Mouse (Mus musculus): ENCODE measurements around the gene Nme3. TPM values are rescaled to one million over a fixed set of nuclear protein-coding genes. Genes with fewer than 3 reads are reported as not detected.

Nme3 gene
- polyA plus RNA-seq, 1 experiment from 2014 or later: 69.6 TPM

Other genes with a start within 250 kb of the Nme3 start
- gene Slc9a3r2, start 246.2 kb upstream of the Nme3 start, polyA plus RNA-seq (2015; fragmentation: Nextera tagmentation; extraction: Ambion mirVana): 26.7 and 27.6 TPM in 2 replicates
- gene Npw, start 238.0 kb upstream of the Nme3 start, polyA plus RNA-seq (2015; fragmentation: Nextera tagmentation; extraction: Ambion mirVana): not detected in 2 replicates
- 19.1 and 20.9 TPM in 2 replicates for gene Zfp598, start 226.8 kb upstream of the Nme3 start, polyA plus RNA-seq (2015; fragmentation: Nextera tagmentation; extraction: Ambion mirVana)
- gene Syngr3, start 206.5 kb upstream of the Nme3 start, polyA plus RNA-seq (2015; fragmentation: Nextera tagmentation; extraction: Ambion mirVana): 134 and 145 TPM in 2 replicates
- 38.7 TPM in 2 replicates for gene Gfer, start 200.3 kb upstream of the Nme3 start, polyA plus RNA-seq (2015; fragmentation: Nextera tagmentation; extraction: Ambion mirVana)
- 1.4 and 2.0 TPM in 2 replicates for gene Noxo1, start 200.3 kb upstream of the Nme3 start, polyA plus RNA-seq (2015; fragmentation: Nextera tagmentation; extraction: Ambion mirVana)
- gene Tbl3, start 188.8 kb upstream of the Nme3 start, polyA plus RNA-seq (2015; fragmentation: Nextera tagmentation; extraction: Ambion mirVana): 79.5 and 83.9 TPM in 2 replicates
- not detected in 2 replicates for gene Rnf151, start 178.4 kb upstream of the Nme3 start, polyA plus RNA-seq (2015; fragmentation: Nextera tagmentation; extraction: Ambion mirVana)
- 816 and 846 TPM in 2 replicates for gene Rps2, start 178.4 kb upstream of the Nme3 start, polyA plus RNA-seq (2015; fragmentation: Nextera tagmentation; extraction: Ambion mirVana)
- 249 and 261 TPM in 2 replicates for gene Ndufb10, start 172.0 kb upstream of the Nme3 start, polyA plus RNA-seq (2015; fragmentation: Nextera tagmentation; extraction: Ambion mirVana)
- gene Rpl3l, start 168.7 kb upstream of the Nme3 start, polyA plus RNA-seq (2015; fragmentation: Nextera tagmentation; extraction: Ambion mirVana): not detected in 2 replicates
- 20.5 and 22.5 TPM in 2 replicates for gene Msrb1, start 159.9 kb upstream of the Nme3 start, polyA plus RNA-seq (2015; fragmentation: Nextera tagmentation; extraction: Ambion mirVana)
- not detected in 2 replicates for gene Hs3st6, start 143.5 kb upstream of the Nme3 start, polyA plus RNA-seq (2015; fragmentation: Nextera tagmentation; extraction: Ambion mirVana)
- gene Meiob, start 92.2 kb upstream of the Nme3 start, polyA plus RNA-seq (2015; fragmentation: Nextera tagmentation; extraction: Ambion mirVana): not detected in 2 replicates
- gene Hagh, start 56.4 kb upstream of the Nme3 start, polyA plus RNA-seq (2015; fragmentation: Nextera tagmentation; extraction: Ambion mirVana): 45.1 and 45.7 TPM in 2 replicates
- gene Fahd1, start 46.1 kb upstream of the Nme3 start, polyA plus RNA-seq (2015; fragmentation: Nextera tagmentation; extraction: Ambion mirVana): 16.0 and 16.8 TPM in 2 replicates
- 0.11 TPM in 1 of 2 replicates, not detected in the other for gene Igfals, start 30.5 kb upstream of the Nme3 start, polyA plus RNA-seq (2015; fragmentation: Nextera tagmentation; extraction: Ambion mirVana)
- 73.2 and 74.2 TPM in 2 replicates for gene Nubp2, start 10.2 kb upstream of the Nme3 start, polyA plus RNA-seq (2015; fragmentation: Nextera tagmentation; extraction: Ambion mirVana)
- gene Spsb3, start 9.9 kb upstream of the Nme3 start, polyA plus RNA-seq (2015; fragmentation: Nextera tagmentation; extraction: Ambion mirVana): 81.5 and 82.5 TPM in 2 replicates
- 32.8 and 34.6 TPM in 2 replicates for gene Eme2, start 1.4 kb upstream of the Nme3 start, polyA plus RNA-seq (2015; fragmentation: Nextera tagmentation; extraction: Ambion mirVana)
- gene Mrps34, start 1.4 kb upstream of the Nme3 start, polyA plus RNA-seq (2015; fragmentation: Nextera tagmentation; extraction: Ambion mirVana): 77.6 and 82.2 TPM in 2 replicates
- gene Mapk8ip3, start 40.5 kb downstream of the Nme3 start, polyA plus RNA-seq (2015; fragmentation: Nextera tagmentation; extraction: Ambion mirVana): 89.4 and 90.6 TPM in 2 replicates
- 101 and 114 TPM in 2 replicates for gene Jpt2, start 64.2 kb downstream of the Nme3 start, polyA plus RNA-seq (2015; fragmentation: Nextera tagmentation; extraction: Ambion mirVana)
- gene Cramp1l, start 119.3 kb downstream of the Nme3 start, polyA plus RNA-seq (2015; fragmentation: Nextera tagmentation; extraction: Ambion mirVana): 7.6 and 8.5 TPM in 2 replicates
- gene Ift140, start 119.6 kb downstream of the Nme3 start, polyA plus RNA-seq (2015; fragmentation: Nextera tagmentation; extraction: Ambion mirVana): 24.0 and 25.4 TPM in 2 replicates
- gene Tmem204, start 187.1 kb downstream of the Nme3 start, polyA plus RNA-seq (2015; fragmentation: Nextera tagmentation; extraction: Ambion mirVana): 10.5 and 11.5 TPM in 2 replicates
- gene Telo2, start 219.5 kb downstream of the Nme3 start, polyA plus RNA-seq (2015; fragmentation: Nextera tagmentation; extraction: Ambion mirVana): 54.6 and 57.2 TPM in 2 replicates
- not detected in 2 replicates for gene Ptx4, start 224.3 kb downstream of the Nme3 start, polyA plus RNA-seq (2015; fragmentation: Nextera tagmentation; extraction: Ambion mirVana)
- gene Clcn7, start 236.9 kb downstream of the Nme3 start, polyA plus RNA-seq (2015; fragmentation: Nextera tagmentation; extraction: Ambion mirVana): 28.8 and 30.4 TPM in 2 replicates